Mouse (Mus musculus): Measurements from ENCODE around the gene Myh6.
A peak's percentile ranks its signal among the peaks of the same experiment; 100 is the strongest.

Gene Myh6

GRCm38 (mm10) chr14:54932645-54933150, 34.0 kb downstream of the Myh6 start, which contains the start of gene Il25:
Gene Il25, plus strand, starts transcription at chr14:54932695.
- no peak for DNase-seq (ENCODE audit: low spot score in 2 of 2)

- DNase-seq (ENCODE audit: low spot score in 2 of 2) = no peak
Measured at GRCm38 (mm10) chr14:54930431-54930830, 36.3 kb downstream of the Myh6 start.

GRCm38 (mm10) chr14:54929801-54930200, 36.9 kb downstream of the Myh6 start:
- DNase-seq (ENCODE audit: low spot score in 2 of 2) = no peak

- no peak for DNase-seq (ENCODE audit: low spot score in 2 of 2)
Measured at GRCm38 (mm10) chr14:54927296-54927695, 39.4 kb downstream of the Myh6 start.

GRCm38 (mm10) chr14:54926401-54927158, 40.1 kb downstream of the Myh6 start:
- peak; percentile 85 to 86 for DNase-seq (ENCODE audit: low spot score in 2 of 2)

GRCm38 (mm10) chr14:54925349-54926342, 41.1 kb downstream of the Myh6 start, which contains the start of gene Efs:
Gene Efs, minus strand, starts transcription at chr14:54926126.
- peak; percentile 74 to 76 for DNase-seq (ENCODE audit: low spot score in 2 of 2)

GRCm38 (mm10) chr14:54924641-54925348, 41.9 kb downstream of the Myh6 start:
- peak; percentile 70 to 79 for DNase-seq (ENCODE audit: low spot score in 2 of 2)

- no peak for DNase-seq (ENCODE audit: low spot score in 2 of 2)
Measured at GRCm38 (mm10) chr14:54920076-54920685, 46.5 kb downstream of the Myh6 start.

- DNase-seq (ENCODE audit: low spot score in 2 of 2) = no peak
Measured at GRCm38 (mm10) chr14:54913343-54913742, 53.4 kb downstream of the Myh6 start.

GRCm38 (mm10) chr14:54912886-54913285, 53.8 kb downstream of the Myh6 start, which contains the start of gene Slc22a17:
Gene Slc22a17, minus strand, starts transcription at chr14:54913132.
- DNase-seq (ENCODE audit: low spot score in 2 of 2) = peak in 1 of 2 experiments; percentile 68

- no peak for DNase-seq (ENCODE audit: low spot score in 2 of 2)
Measured at GRCm38 (mm10) chr14:54912109-54912850, 54.4 kb downstream of the Myh6 start.

- DNase-seq (ENCODE audit: low spot score in 2 of 2) = no peak
Measured at GRCm38 (mm10) chr14:54908682-54909081, 58.0 kb downstream of the Myh6 start.

GRCm38 (mm10) chr14:54903641-54904040, 63.1 kb downstream of the Myh6 start:
- no peak for DNase-seq (ENCODE audit: low spot score in 2 of 2)

- peak in 1 of 2 experiments; percentile 42 for DNase-seq (ENCODE audit: low spot score in 2 of 2)
Measured at GRCm38 (mm10) chr14:54900383-54900782, 66.3 kb downstream of the Myh6 start.

- DNase-seq (ENCODE audit: low spot score in 2 of 2) = no peak
Measured at GRCm38 (mm10) chr14:54897445-54897844, 69.3 kb downstream of the Myh6 start.

GRCm38 (mm10) chr14:54894296-54895151, 72.2 kb downstream of the Myh6 start:
- DNase-seq (ENCODE audit: low spot score in 2 of 2) = peak; percentile 68 to 72

- DNase-seq (ENCODE audit: low spot score in 2 of 2) = peak; percentile 94 to 98
Measured at GRCm38 (mm10) chr14:54893651-54894181, 73.0 kb downstream of the Myh6 start.

GRCm38 (mm10) chr14:54892200-54892599, 74.5 kb downstream of the Myh6 start, which contains the start of gene Pabpn1:
Gene Pabpn1, plus strand, starts transcription at chr14:54892500.
- DNase-seq (ENCODE audit: low spot score in 2 of 2) = no peak

Measured in urinary bladder, postnatal 4 days (tissue).